Mouse (Mus musculus): ENCODE data around the gene Angptl4.

GRCm38 (mm10) chr17:33742420-33742819 lies 39.2 kb downstream of the Angptl4 start:
- TF ChIP-seq RCOR1 (conservative IDR thresholded peaks at IDR 0.05; ENCODE audit: low read depth, low read length): no peak
- TF ChIP-seq E2F4 (IDR thresholded peaks at IDR 0.05; ENCODE audit: insufficient replicate concordance, low read depth, low read length): no peak
- no peak for TF ChIP-seq GABPA (IDR thresholded peaks at IDR 0.05; ENCODE audit: insufficient replicate concordance, low read depth, low read length)
